Mouse (Mus musculus) testis, adult 2 months (tissue): ENCODE data around the gene Carnmt1.

Experiments used
- CTCF ChIP-seq: fragments of 200-500 bp; IDR thresholded peaks from 2 replicates; pipeline ENCODE4 v1.5.1; 2012; ENCODE audit warnings: low read depth, mild to moderate bottlenecking, inconsistent platforms, low read length, moderate library complexity; ENCODE audit not compliant: control insufficient read depth, insufficient read depth, insufficient replicate concordance
- POLR2A ChIP-seq: fragments of 200-500 bp; IDR thresholded peaks from 2 replicates; pipeline ENCODE4 v1.6.1; 2012; ENCODE audit warnings: low read depth, mild to moderate bottlenecking, inconsistent platforms, low read length, moderate library complexity; ENCODE audit not compliant: control insufficient read depth

DNA sequence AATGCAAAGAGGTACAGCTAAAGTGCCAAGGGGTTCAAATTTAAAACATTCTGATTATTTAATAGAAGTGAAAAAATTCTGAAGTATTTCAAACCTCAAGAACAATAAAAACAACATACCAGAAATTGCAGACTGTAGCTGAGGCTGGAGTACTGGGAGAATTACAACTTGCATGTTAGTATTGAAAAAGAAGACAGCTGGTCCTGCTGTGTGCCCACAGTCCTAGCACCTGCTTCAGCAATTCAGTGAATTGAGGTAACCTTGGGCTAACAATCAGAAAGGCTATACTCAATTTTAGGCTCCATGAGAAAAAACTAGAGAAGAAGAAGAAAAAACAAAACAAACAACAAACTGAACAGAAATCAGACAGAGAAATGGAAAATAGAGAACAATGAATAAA is 37.5 kb downstream of the Carnmt1 start:
- TF ChIP-seq CTCF, result no peak
- TF ChIP-seq POLR2A, result no peak
